Mouse (Mus musculus): ENCODE measurements around the gene Skida1. TPM values are rescaled to one million over a fixed set of nuclear protein-coding genes. Genes with fewer than 3 reads are reported as not detected.

Gene Skida1
- polyA plus RNA-seq, 1 experiment from 2014 or later: 4.0 TPM

DNA sequence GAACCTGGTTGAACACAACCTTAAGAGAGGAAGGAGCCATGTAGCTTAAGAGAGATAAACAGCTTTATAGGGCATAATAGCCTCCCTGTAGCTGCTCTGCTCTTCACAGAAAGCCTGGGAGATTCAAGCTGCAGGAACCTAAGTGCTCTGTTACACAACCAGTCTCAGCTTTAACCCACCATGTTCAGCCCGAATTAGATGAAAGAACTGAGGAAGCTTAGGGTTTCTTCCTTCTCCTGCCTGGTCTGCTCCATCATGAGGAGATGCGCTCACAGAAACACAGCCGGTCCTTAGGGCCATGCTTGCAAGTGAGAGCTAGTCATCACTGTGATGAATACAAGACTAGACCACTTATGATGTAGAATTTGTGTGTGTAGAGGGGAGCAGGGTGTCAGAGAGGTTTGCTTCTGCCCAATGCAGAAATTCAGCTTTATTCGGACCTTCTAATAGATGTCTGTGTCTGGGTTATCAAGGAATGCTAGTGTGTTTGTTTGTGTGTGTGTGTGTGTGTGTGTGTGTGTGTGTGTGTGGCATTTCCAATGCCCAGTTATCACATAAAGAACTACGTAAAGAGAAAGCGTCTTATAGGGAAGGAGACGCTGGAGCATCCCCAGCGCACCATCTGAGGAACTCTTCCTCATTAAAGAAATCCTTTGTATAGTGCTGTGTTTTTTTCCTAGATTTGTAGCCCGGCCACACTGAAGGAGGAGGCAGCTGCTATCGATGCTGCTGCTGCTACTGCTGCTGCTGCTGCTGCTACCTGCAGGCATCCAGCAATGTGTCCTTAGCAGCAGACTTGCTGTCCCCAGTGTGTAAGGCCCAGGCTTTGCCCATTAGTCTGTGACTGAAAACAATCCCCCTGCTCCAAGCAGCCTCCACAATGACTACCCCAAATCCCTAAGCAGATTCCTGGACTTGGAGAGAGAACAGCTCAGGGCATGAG, 15.4 kb downstream of the Skida1 start:
- Histone ChIP-seq H3K27me3 (replicated peaks) (no peaks in the 10 kb centered on the region), H3K36me3 (no peaks in the 10 kb centered on the region), H3K9ac (no peak overlapping the region), H3K27ac (no peak overlapping the region), H3K4me3 (replicated peaks) (no peak overlapping the region), H3K9me3 (no peaks in the 10 kb centered on the region), H3K4me1 (peaks cover 12% of the 10 kb centered on the region), H3K4me2 (no peak overlapping the region)
- 79% methylated on average over 10 of the region's 10 CpGs for WGBS
- ATAC-seq (ENCODE audit: insufficient read depth, low FRiP score, low read depth): no peak

DNA sequence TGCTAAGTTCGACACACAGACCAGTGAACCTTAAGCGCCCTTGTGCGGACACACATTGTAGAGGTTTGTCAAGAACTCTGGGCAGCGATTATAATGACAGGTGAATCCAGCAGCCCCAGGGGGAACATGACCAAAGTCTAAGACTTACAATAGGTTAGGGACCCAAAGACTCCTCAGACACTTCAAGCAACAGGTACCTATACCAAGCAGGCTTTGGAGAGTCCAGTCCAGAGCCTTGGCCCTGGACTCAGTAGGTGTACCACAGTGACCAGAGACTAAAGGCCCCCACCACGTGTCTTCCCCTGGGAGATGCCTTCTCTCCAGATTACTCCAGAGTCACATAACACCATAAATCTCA, 16.3 kb downstream of the Skida1 start:
- H3K9me3 ChIP-seq: no peaks in the 10 kb centered on the region
- 83% methylated on average over 5 of the region's 5 CpGs for WGBS
- no peaks in the 10 kb centered on the region for H3K27me3 ChIP-seq (replicated peaks)
- H3K27ac ChIP-seq: no peak overlapping the region
- ATAC-seq (ENCODE audit: insufficient read depth, low FRiP score, low read depth): no peak
- no peaks in the 10 kb centered on the region for H3K36me3 ChIP-seq
- no peak overlapping the region for H3K4me3 ChIP-seq (replicated peaks)
- no peak overlapping the region for H3K4me2 ChIP-seq
- peaks cover 12% of the 10 kb centered on the region for H3K4me1 ChIP-seq
- no peak overlapping the region for H3K9ac ChIP-seq

DNA sequence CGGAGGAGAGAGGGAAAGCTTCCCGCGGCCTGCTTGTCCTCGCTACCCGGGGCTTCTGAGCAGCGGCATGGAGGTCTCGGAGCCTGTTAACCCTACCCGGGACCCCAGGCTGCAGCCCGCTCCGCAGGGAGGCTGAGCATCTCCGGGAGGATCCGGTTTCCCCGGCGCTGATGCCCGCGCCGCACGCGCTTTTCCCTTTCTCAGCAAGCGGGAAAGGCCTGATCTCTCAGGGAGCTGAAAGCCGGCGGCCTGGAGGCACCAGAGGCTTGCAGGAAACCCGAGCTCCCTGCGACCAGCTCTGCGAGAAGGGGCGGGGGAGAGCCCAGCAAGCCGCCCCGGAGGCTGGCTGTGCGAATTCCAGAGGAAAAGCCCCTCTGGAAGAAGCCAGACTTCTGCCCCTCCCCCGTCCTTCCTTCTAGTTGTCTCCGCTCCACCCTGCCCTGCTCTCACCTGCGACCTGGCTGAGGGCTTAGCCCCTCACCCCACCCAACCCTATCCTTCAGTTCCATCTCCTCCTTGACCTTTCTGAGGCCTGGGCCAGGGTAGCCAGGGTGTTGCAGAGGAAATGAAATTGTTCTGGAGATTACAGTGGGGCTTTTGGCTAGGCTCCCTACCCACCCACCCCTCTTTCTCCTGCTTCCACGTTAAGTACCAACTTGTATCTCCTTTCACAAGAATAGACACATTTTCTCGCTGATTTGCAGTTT, 16.9 kb downstream of the Skida1 start:
- peak overlapping the region; percentile 40 for H3K4me3 ChIP-seq (replicated peaks)
- no peaks in the 10 kb centered on the region for H3K36me3 ChIP-seq
- H3K9me3 ChIP-seq: no peaks in the 10 kb centered on the region
- H3K4me2 ChIP-seq: peak overlapping the region; percentile 89
- H3K4me1 ChIP-seq: peaks cover 12% of the 10 kb centered on the region
- peak overlapping the region; percentile 35; the same call in 1 of the 2 replicates for H3K9ac ChIP-seq
- no peak overlapping the region for H3K27ac ChIP-seq
- H3K27me3 ChIP-seq (replicated peaks): no peaks in the 10 kb centered on the region
- ATAC-seq (ENCODE audit: insufficient read depth, low FRiP score, low read depth): no peak
- 7% methylated on average over 34 of the region's 34 CpGs for WGBS

DNA sequence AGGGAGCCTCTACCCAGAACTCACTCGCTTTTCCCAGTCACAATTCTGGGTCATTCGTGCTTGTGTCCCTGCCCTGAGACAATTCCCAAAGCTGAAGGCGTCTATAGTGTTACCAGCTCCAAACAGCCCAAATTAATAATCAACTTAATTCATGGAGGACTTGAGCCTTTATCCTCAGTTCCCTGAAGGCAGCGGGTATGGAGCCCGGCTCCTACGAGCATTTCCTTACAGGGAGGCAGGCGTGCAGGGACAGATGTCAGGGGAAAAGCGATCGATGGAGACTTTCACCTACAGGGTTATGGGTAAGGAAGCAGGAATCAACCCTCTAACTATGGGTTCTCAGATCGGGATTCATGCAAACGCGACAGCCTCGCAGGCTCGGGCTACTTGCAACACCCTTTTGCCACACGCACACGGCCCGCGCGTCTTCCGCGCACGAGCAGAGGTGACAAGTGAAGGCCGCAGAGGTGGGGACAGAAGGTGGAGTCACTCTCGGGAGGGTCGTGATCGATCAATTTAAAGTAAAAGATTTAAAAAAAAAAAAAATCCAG, 17.5 kb downstream of the Skida1 start:
- ATAC-seq (ENCODE audit: insufficient read depth, low FRiP score, low read depth): no peak
- Histone ChIP-seq H3K9ac (peak overlapping the region; percentile 35; the same call in 1 of the 2 replicates), H3K27me3 (replicated peaks) (no peaks in the 10 kb centered on the region), H3K4me3 (replicated peaks) (peak overlapping the region; percentile 40), H3K27ac (no peak overlapping the region), H3K36me3 (no peaks in the 10 kb centered on the region), H3K9me3 (no peaks in the 10 kb centered on the region), H3K4me1 (peaks cover 12% of the 10 kb centered on the region), H3K4me2 (peak overlapping the region; percentile 89)
- 17% methylated on average over 26 of the region's 26 CpGs for WGBS

DNA sequence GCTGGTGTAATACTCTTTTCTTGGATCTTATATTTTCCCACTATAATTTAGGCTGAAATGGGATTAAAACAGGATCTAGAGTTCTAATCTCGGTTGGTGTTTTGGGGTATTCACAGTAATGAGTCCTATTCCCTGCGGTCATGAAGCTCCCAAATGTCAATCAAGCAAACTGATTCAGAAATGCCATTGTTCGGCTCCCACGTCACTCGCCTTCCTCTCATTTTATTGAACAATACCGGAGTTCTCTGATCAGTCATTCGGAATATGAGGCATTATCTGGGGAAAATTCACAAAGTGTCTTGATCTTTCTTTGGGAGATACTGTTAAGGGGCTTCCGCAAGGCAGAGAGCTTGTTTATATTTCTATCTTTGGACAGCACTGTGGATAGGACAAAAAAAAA, 18.3 kb downstream of the Skida1 start:
- ATAC-seq (ENCODE audit: insufficient read depth, low FRiP score, low read depth): no peak
- Histone ChIP-seq H3K27me3 (replicated peaks) (no peaks in the 10 kb centered on the region), H3K9ac (no peak overlapping the region), H3K27ac (no peak overlapping the region), H3K4me1 (peaks cover 14% of the 10 kb centered on the region), H3K4me2 (no peak overlapping the region), H3K36me3 (no peaks in the 10 kb centered on the region), H3K9me3 (no peaks in the 10 kb centered on the region), H3K4me3 (replicated peaks) (no peak overlapping the region)
- WGBS: 76% methylated on average over 8 of the region's 8 CpGs

DNA sequence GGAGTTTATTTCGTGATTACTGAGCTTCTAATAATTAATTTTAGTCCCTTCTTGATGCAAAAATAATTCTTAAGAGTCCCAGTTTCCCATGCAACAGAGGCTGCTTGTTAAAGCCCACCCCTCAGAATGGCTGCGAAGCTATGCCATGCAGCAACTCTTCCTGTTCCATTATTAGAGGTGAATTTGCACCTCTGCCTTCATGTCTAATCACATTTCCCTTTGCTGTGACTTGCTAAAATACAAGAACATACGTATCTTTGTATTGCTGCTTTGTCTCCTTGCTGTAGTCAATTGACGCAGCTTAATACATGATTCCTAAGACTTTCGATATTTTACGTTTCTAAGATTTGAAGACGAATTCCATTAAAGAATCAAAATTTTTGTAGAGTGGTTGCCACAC, 19.2 kb downstream of the Skida1 start:
- Histone ChIP-seq H3K27ac (no peak overlapping the region), H3K9me3 (no peaks in the 10 kb centered on the region), H3K4me1 (peaks cover 16% of the 10 kb centered on the region), H3K4me3 (replicated peaks) (no peak overlapping the region), H3K9ac (no peak overlapping the region), H3K4me2 (no peak overlapping the region), H3K36me3 (no peaks in the 10 kb centered on the region), H3K27me3 (replicated peaks) (no peaks in the 10 kb centered on the region)
- 88% methylated on average over 7 of the region's 7 CpGs for WGBS
- no peak for ATAC-seq (ENCODE audit: insufficient read depth, low FRiP score, low read depth)

DNA sequence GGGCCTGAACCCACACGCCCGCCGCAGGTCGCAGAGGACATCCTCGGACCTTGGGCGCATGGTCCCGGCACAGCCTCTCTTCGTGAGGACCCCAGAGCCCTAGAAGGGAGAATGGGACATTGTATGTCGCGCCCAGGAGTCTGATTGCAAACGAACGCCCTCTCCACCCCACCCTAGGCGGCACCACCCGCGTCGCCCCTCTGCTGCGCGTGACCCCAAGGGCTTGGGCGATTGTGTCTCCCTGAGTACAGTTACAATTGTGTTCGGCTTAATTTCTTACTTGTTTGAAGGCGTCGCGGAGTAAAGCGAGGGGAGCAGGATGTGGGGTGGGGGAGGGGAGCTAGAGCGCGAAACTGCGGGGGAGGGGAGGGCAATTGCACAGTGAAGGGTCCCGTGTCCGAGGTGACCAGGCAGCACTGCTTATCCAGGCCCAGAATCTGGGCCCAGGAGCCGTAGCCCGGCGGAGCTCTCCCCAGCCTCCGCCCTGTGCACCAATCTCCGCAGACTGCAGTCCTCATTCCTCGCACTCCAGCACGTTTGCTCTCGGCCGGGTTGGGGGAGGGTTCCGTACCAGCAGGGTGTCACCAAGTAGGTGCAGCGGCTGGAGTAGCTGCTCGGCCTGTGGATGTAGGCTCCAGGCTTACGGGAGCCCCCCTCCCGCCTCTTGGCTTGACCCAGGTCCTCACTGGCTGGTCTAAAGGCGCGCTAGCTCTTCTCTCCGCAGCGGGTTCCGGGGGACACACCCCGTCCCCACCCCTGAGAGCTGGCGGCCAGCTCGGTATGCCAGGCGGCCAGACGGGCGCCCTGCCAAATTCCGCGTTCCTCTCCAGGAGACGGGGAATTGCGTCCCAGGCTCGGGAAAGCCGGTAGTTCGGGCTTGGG, 20.5 kb downstream of the Skida1 start:
- peak; percentile 77 for ATAC-seq (ENCODE audit: insufficient read depth, low FRiP score, low read depth)
- H3K4me3 ChIP-seq (replicated peaks): peak overlapping the region; percentile 73
- WGBS: 0% methylated on average over 61 of the region's 61 CpGs

DNA sequence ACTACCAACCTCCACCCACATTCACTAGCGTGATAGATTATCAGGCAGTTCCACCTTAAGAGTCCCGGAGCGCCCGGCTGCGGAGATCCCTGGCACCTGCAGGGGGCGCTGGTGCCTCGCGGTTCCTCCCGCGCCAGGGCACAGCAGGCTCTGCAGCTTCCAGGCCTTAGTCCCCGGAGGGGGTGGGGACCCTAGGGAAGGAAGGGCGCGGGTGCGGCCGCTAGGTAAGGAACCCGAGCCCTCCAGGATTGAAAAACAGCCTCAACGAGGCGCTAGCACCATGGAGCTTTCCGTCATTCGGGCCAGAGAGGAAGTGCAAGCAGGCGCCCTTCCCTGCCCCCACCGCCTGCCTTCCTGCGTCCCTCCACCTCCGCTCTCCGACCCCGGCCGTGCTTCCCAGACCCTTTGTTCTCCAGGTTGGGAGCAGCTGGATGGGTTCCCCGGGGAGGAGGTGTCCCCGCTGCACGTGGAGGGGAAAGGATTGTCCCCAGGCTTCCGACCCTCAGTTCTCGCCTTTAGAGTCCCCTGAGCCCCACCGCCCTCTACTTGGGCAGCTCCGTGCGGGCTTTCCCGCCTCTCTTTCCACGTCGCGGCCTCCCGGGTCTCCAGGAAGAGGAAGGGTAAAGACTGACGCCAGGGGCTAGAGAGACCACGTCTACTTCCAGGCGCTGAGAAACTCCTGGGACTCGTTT, 21.3 kb downstream of the Skida1 start:
- peak overlapping the region; percentile 73 for H3K4me3 ChIP-seq (replicated peaks)
- H3K9me3 ChIP-seq: no peaks in the 10 kb centered on the region
- under 1% methylated on average over 44 of the region's 44 CpGs for WGBS
- peak overlapping the region; percentile 99 for H3K27ac ChIP-seq
- peak overlapping the region; percentile 92 for H3K9ac ChIP-seq
- peak overlapping the region; percentile 98 for H3K4me2 ChIP-seq
- H3K27me3 ChIP-seq (replicated peaks): no peaks in the 10 kb centered on the region
- ATAC-seq (ENCODE audit: insufficient read depth, low FRiP score, low read depth): peak; percentile 91
- no peaks in the 10 kb centered on the region for H3K36me3 ChIP-seq
- peaks cover 16% of the 10 kb centered on the region for H3K4me1 ChIP-seq

More for the DNA sequence above, 20.5 kb downstream of the Skida1 start:
- H3K9me3 ChIP-seq: no peaks in the 10 kb centered on the region
- H3K27ac ChIP-seq: peak overlapping the region; percentile 99
- H3K4me1 ChIP-seq: peaks cover 16% of the 10 kb centered on the region
- H3K9ac ChIP-seq: peak overlapping the region; percentile 92
- H3K27me3 ChIP-seq (replicated peaks): no peaks in the 10 kb centered on the region
- H3K36me3 ChIP-seq: no peaks in the 10 kb centered on the region
- peak overlapping the region; percentile 98 for H3K4me2 ChIP-seq

DNA sequence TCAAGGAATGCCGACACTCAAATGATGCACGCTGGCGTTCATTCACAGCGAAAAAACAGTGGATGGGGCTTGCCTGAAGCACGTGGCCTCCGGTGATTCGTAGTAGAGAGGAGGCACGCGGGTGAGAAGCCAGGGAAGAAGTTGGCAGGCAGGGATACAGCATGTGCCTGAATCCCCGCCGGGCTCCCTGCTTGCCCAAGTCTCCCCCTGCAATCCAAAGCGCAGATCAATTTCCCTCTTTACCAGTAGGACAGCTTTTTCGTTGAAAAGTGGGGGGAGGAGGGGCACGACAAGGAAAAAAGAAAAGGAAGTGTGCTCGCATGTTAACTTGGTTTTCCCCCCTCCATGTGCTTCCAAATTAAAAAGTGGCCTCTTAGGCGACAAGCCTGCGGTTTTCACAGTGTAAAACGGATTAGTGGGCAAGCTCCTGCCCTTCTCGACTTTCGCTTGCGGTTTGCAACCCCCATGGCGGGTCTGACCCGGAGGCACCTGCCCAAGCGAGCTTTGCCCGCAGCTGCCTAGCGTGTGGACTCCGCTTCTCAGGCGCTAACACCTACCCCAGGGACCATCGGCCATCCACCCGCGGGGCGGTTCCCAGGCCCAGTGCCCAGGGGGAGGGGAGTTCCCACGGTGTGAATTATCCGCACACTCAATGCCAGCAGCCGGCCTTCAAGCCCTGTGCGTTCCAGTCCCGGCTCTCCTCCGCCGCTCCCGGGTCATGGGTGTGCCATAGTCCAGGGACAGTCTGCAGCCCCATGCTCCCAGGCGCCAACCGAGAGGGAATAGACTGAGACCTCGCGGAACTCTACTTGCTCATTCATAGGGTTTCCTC, 22.5 kb downstream of the Skida1 start:
- Histone ChIP-seq H3K4me3 (replicated peaks) (peak overlapping the region; percentile 73), H3K27ac (peak overlapping the region; percentile 52), H3K4me1 (peaks cover 8% of the 10 kb centered on the region; the same call in 1 of the 2 replicates), H3K9me3 (no peaks in the 10 kb centered on the region), H3K4me2 (peak overlapping the region; percentile 98), H3K9ac (peak overlapping the region; percentile 27; the same call in 1 of the 2 replicates), H3K36me3 (no peaks in the 10 kb centered on the region), H3K27me3 (replicated peaks) (no peaks in the 10 kb centered on the region)
- under 1% methylated on average over 44 of the region's 44 CpGs for WGBS
- ATAC-seq (ENCODE audit: insufficient read depth, low FRiP score, low read depth): no peak

DNA sequence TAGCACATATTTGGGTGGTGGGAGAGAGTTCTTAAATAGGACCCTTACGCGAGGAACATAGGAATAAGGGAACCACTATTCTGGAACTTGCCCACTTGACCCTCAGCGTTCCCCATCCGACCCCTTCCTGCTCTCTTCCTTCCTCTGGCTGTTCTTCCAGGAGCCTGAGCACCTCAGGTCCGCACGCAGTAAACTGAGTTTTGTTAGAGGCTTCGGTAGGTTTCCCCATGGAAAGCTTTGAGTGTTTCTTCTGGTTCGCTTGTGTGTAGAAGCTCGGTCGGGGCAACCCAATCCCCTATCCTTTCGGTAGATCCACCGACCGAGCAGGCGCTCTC, 23.1 kb downstream of the Skida1 start:
- Histone ChIP-seq H3K27me3 (replicated peaks) (no peaks in the 10 kb centered on the region), H3K27ac (peak overlapping the region; percentile 52), H3K4me1 (0 out of 2 replicates have a peak, but pooled peaks cover 4% of the 10 kb centered on the region), H3K4me2 (peak overlapping the region; percentile 98), H3K9me3 (no peaks in the 10 kb centered on the region), H3K9ac (peak overlapping the region; percentile 9; the same call in 1 of the 2 replicates), H3K36me3 (no peaks in the 10 kb centered on the region), H3K4me3 (replicated peaks) (peak overlapping the region; percentile 73)
- ATAC-seq (ENCODE audit: insufficient read depth, low FRiP score, low read depth): no peak
- 6% methylated on average over 14 of the region's 14 CpGs for WGBS
